ENCODE assay signal across 9 mouse cellular contexts in the genomic region with DNA sequence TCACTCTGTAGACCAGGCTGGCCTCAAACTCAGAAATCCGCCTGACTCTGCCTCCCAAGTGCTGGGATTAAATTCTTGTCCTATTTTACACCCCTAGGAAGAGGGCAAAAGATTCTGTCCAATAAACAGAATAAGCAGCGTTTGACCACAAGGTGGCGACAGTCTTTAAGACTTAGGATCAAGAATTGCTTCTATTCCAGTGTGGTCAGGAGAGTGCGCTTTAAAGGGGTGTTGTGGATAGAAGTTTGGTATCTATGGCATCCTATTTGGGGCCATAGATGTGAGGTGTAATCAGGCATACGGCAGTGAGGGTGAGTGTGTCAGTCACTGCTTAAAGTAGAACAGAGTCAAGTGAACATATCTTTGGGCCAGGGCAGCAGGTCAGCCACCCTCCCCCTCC. TPM values are rescaled to one million over a fixed set of nuclear protein-coding genes. Genes with fewer than 3 reads are reported as not detected.
DNase-seq lines count a peak whose midpoint lies in the region; ATAC-seq and TF ChIP-seq lines count a peak whose summit lies in the region.
"Had no signal": no experiment of that assay in that cellular context is flagged by ENCODE, and none has a peak within 500 bp of the region (broad histone marks: within the 10 kb centered on the region; RNA-seq: fewer than 3 reads in every experiment).

No protein-coding gene starts in this region.

- in situ Hi-C loops in Patski (cut with MboI; ENCODE audit: low pct_unique_long_range_greater_than_20kb) = loop anchor here (25.0 kb wide), 1 partner anchor 979 kb away; no protein-coding TSS in a partner anchor

- POLR2A ChIA-PET in Patski (lab: Charles Lee) = no interaction called here

- H3K36me3 ChIP-seq in intestine, postnatal 0 days (ENCODE audit: control insufficient read depth, insufficient read depth) = no peaks in the 10 kb centered on the region
- H3K36me3 ChIP-seq in neural tube, embryonic 13.5 days = no peaks in the 10 kb centered on the region
- H3K36me3 ChIP-seq in thymus, adult 2 months (ENCODE audit: control insufficient read depth, insufficient read depth, low read length) = no peaks in the 10 kb centered on the region

- no peak overlapping the region for H3K4me3 ChIP-seq in intestine, postnatal 0 days (ENCODE audit: low read depth, low read length)
- no peak overlapping the region for H3K4me3 ChIP-seq in neural tube, embryonic 13.5 days
- H3K4me3 ChIP-seq in thymus, adult 2 months (ENCODE audit: control insufficient read depth, insufficient read depth, low read length) = no peak overlapping the region

- H3K27me3 ChIP-seq in Patski = no peaks in the 10 kb centered on the region
- H3K27me3 ChIP-seq in intestine, postnatal 0 days (replicated peaks; ENCODE audit: control insufficient read depth, insufficient read depth, low read length) = no peaks in the 10 kb centered on the region
- peaks cover 4% of the 10 kb centered on the region; the same call in 1 of the 2 replicates for H3K27me3 ChIP-seq in neural tube, embryonic 13.5 days
- H3K27me3 ChIP-seq in thymus, adult 2 months (ENCODE audit: control insufficient read depth, insufficient read depth, low read length) = no peaks in the 10 kb centered on the region

- DNase-seq in A20 (ENCODE audit: low read depth, low spot score) (peak; percentile 76), Patski (ENCODE audit: low read depth, low spot score) (no peak)
- DNase-seq in cerebellum, adult 9-11 months = peak; percentile 26
- peak; percentile 68 to 84 for DNase-seq in frontal cortex, postnatal 36 days (ENCODE audit: low spot score in 2 of 2)
- peak; percentile 24 to 45 for DNase-seq in left cerebral cortex, postnatal 36 days (ENCODE audit: low spot score in 2 of 2)
- peak; percentile 61 for DNase-seq in thymus, adult 2 months

- no peak overlapping the region for H3K4me2 ChIP-seq in intestine, postnatal 0 days (replicated peaks; ENCODE audit: low read depth)
- no peak overlapping the region for H3K4me2 ChIP-seq in neural tube, embryonic 13.5 days

- CTCF ChIA-PET in Patski (lab: Charles Lee) = interaction anchor here (0.9 to 1.4 kb wide), 6 partner anchors 19 to 292 kb away, joined by 3 to 6 read pairs (median 3); no protein-coding TSS in a partner anchor

- TF ChIP-seq POLR2A in thymus, adult 2 months (IDR thresholded peaks at IDR 0.05; ENCODE audit: control insufficient read depth, extremely low read depth, insufficient read depth, low read length, poor library complexity) = no peak

- H3K4me1 ChIP-seq in intestine, postnatal 0 days (replicated peaks; ENCODE audit: control insufficient read depth, insufficient read depth, low read length) = no peaks in the 10 kb centered on the region
- H3K4me1 ChIP-seq in neural tube, embryonic 13.5 days (replicated peaks) = no peaks in the 10 kb centered on the region
- H3K4me1 ChIP-seq in thymus, adult 2 months (replicated peaks; ENCODE audit: control insufficient read depth, insufficient read depth, low read length) = no peaks in the 10 kb centered on the region

- H3K27ac ChIP-seq in intestine, postnatal 0 days (ENCODE audit: low read depth, low read length) = no peak overlapping the region
- H3K27ac ChIP-seq in neural tube, embryonic 13.5 days (replicated peaks) = no peak overlapping the region
- no peak overlapping the region for H3K27ac ChIP-seq in thymus, adult 2 months (ENCODE audit: control insufficient read depth, insufficient read depth, low read length)

- intact Hi-C loops in left cerebral cortex, postnatal 36 days (cut with DNase I) = loop anchor here (1.0 to 5.0 kb wide), 2 partner anchors 289 to 354 kb away; no protein-coding TSS in a partner anchor

- TF ChIP-seq CTCF in Patski (IDR thresholded peaks at IDR 0.05) = peak; percentile 83
- peak; percentile 92 for TF ChIP-seq CTCF in intestine, postnatal 0 days (IDR thresholded peaks at IDR 0.05; ENCODE audit: low read depth)
- no peak for TF ChIP-seq CTCF in thymus, adult 2 months (IDR thresholded peaks at IDR 0.05; ENCODE audit: borderline replicate concordance, control insufficient read depth, extremely low read depth, insufficient read depth, low read length, poor library complexity)

- no peak overlapping the region for H3K9ac ChIP-seq in intestine, postnatal 0 days (ENCODE audit: low read depth, low read length)
- no peak overlapping the region for H3K9ac ChIP-seq in neural tube, embryonic 13.5 days

- WGBS in intestine, postnatal 0 days = 21% methylated on average over 5 of the region's 5 CpGs
- 24% methylated on average over 5 of the region's 5 CpGs for WGBS in neural tube, embryonic 13.5 days
- 18% methylated on average over 5 of the region's 5 CpGs for WGBS in thymus, adult 2 months

- ATAC-seq in Patski = no peak
- no peak for ATAC-seq in intestine, postnatal 0 days
- ATAC-seq in neural tube, embryonic 13.5 days (ENCODE audit: low read depth) = peak; percentile 69; the same call in 1 of the 2 replicates

- no peaks in the 10 kb centered on the region for H3K9me3 ChIP-seq in intestine, postnatal 0 days (ENCODE audit: control insufficient read depth)
- no peaks in the 10 kb centered on the region for H3K9me3 ChIP-seq in neural tube, embryonic 13.5 days

RNA-seq across cellular contexts. Expression of gene Gm17364, which starts 9.5 kb away (rescaled TPM):
- not detected for polyA plus RNA-seq in Patski (2021)
- not detected in 2 replicates for polyA plus RNA-seq in intestine, postnatal 0 days (2015; fragmentation: Nextera tagmentation; extraction: Ambion mirVana)
- not detected for total RNA-seq in left cerebral cortex, postnatal 36 days (2021)
- polyA plus RNA-seq in neural tube, embryonic 13.5 days (2015; fragmentation: Nextera tagmentation; extraction: Ambion mirVana) = not detected in 2 replicates
- not detected in 2 replicates for polyA plus RNA-seq in thymus, adult 2 months (2012; rRNA removed)
- polyA plus RNA-seq: stomach, embryonic 16.5 days had no signal

RNA-seq across cellular contexts. Expression of gene Smim13, which starts 33.6 kb away (rescaled TPM):
- 10.8 TPM for polyA plus RNA-seq in Patski (2021)
- 4.8 and 5.3 TPM in 2 replicates for polyA plus RNA-seq in intestine, postnatal 0 days (2015; fragmentation: Nextera tagmentation; extraction: Ambion mirVana)
- 100 to 1,000 TPM; 167 to 187 TPM for total RNA-seq in left cerebral cortex, postnatal 36 days (2021)
- 22.4 and 22.7 TPM in 2 replicates for polyA plus RNA-seq in neural tube, embryonic 13.5 days (2015; fragmentation: Nextera tagmentation; extraction: Ambion mirVana)
- polyA plus RNA-seq in thymus, adult 2 months (2012; rRNA removed) = 9.9 and 13.4 TPM in 2 replicates
